Mouse (Mus musculus) forebrain, embryonic 13.5 days (tissue): ENCODE measurements around the gene Hnrnpul1. TPM values are rescaled to one million over a fixed set of nuclear protein-coding genes. Genes with fewer than 3 reads are reported as not detected.
"Not testable (repeated sequence)": the region's sequence is repeated elsewhere in the genome, so short reads cannot be mapped to it uniquely, and the experiment has no call there.

Experiments
- ATAC-seq: fragments of 200-750 bp; cut with Nextera tagmentation; 2 replicates; pipeline ENCODE4 v1.8.0; 2017
- H3K27ac ChIP-seq: fragments of 300-500 bp; sonication (generic); 2 replicates; pipeline ENCODE4 v1.5.1; 2015; ENCODE audit warnings: inconsistent platforms, mild to moderate bottlenecking, moderate library complexity
- H3K27me3 ChIP-seq: fragments of 300-500 bp; sonication (generic); 2 replicates; pipeline ENCODE4 v1.6.1; 2015; ENCODE audit warnings: mild to moderate bottlenecking, inconsistent platforms
- H3K36me3 ChIP-seq: fragments of 300-500 bp; sonication (generic); 2 replicates; pipeline ENCODE4 v1.6.1; 2015; ENCODE audit warnings: mild to moderate bottlenecking, inconsistent platforms; ENCODE audit not compliant: poor library complexity, severe bottlenecking
- H3K4me1 ChIP-seq: fragments of 300-500 bp; sonication (generic); 2 replicates; pipeline ENCODE4 v1.6.1; 2015; ENCODE audit warnings: inconsistent platforms
- H3K4me2 ChIP-seq: fragments of 300-500 bp; sonication (generic); 2 replicates; pipeline ENCODE4 v1.6.1; 2015; ENCODE audit warnings: inconsistent platforms, mild to moderate bottlenecking, moderate library complexity
- H3K4me3 ChIP-seq: fragments of 300-500 bp; sonication (generic); 2 replicates; pipeline ENCODE4 v1.5.1; 2015; ENCODE audit warnings: mild to moderate bottlenecking, inconsistent platforms
- H3K9ac ChIP-seq: fragments of 300-500 bp; sonication (generic); 2 replicates; pipeline ENCODE4 v1.6.1; 2015; ENCODE audit warnings: mild to moderate bottlenecking, inconsistent platforms
- H3K9me3 ChIP-seq: fragments of 300-500 bp; sonication (generic); replicated peaks from 2 replicates; pipeline ENCODE4 v1.6.1; 2016; ENCODE audit warnings: inconsistent platforms
- WGBS: fragments of 180-500 bp; shearing (Covaris S2); methylation state at CpG from one replicate; pipeline ENCODE4 v1.1.7; 2015; 5-methylcytosine and 5-hydroxymethylcytosine counted together
- polyA plus RNA-seq: library from polyadenylated mRNA; unstranded; fragments of >200 nt; fragmentation: Nextera tagmentation; extraction: Ambion mirVana; gene quantifications from 2 replicates; pipeline ENCODE4 v1.2.1, GENCODE M21; 2015

The Hnrnpul1 gene
- polyA plus RNA-seq, 1 experiment from 2014 or later = 65.0 TPM

DNA sequence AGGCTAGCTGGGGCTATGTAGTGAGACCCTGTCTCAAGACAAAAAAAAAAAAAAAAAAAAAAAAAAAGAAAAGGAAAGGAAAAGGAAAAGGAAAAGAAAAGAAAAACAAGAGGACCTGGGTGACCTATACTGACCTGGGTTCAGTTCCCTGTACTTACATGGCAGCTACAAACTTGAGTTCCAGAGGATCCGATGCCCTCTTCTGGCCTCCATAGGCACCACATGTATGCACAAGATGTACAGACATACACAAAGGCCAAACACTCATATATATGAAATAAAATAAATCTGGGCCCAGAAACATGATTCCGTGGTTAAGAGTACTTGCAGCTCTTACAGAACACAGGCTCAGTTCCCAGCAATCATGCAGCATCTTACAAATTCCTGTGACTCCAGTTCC, 17.6 kb downstream of the Hnrnpul1 start:
- H3K36me3 ChIP-seq = peaks cover 99% of the 10 kb centered on the region
- WGBS = 97% methylated on average over 2 of the region's 2 CpGs
- no peak for ATAC-seq

GRCm38 (mm10) chr7:25734991-25735390, 19.6 kb downstream of the Hnrnpul1 start:
- Histone ChIP-seq H3K36me3 (peaks cover 99% of the 10 kb centered on the region), H3K27me3 (no peaks in the 10 kb centered on the region), H3K9me3 (no peaks in the 10 kb centered on the region), H3K4me1 (no peaks in the 10 kb centered on the region), H3K9ac (no peak overlapping the region), H3K4me2 (no peak overlapping the region), H3K27ac (no peak overlapping the region), H3K4me3 (no peak overlapping the region)
- WGBS = 78% methylated on average over 4 of the region's 4 CpGs
- no peak for ATAC-seq

More for the DNA sequence above, 17.6 kb downstream of the Hnrnpul1 start:
- Histone ChIP-seq H3K4me1 (no peaks in the 10 kb centered on the region), H3K4me2 (no peak overlapping the region), H3K9me3 (no peaks in the 10 kb centered on the region), H3K27ac (no peak overlapping the region), H3K27me3 (no peaks in the 10 kb centered on the region), H3K9ac (no peak overlapping the region), H3K4me3 (no peak overlapping the region)

GRCm38 (mm10) chr7:25731294-25732055, 23.1 kb downstream of the Hnrnpul1 start:
- no peak overlapping the region for H3K4me2 ChIP-seq
- 92% methylated on average over 8 of the region's 8 CpGs for WGBS

DNA sequence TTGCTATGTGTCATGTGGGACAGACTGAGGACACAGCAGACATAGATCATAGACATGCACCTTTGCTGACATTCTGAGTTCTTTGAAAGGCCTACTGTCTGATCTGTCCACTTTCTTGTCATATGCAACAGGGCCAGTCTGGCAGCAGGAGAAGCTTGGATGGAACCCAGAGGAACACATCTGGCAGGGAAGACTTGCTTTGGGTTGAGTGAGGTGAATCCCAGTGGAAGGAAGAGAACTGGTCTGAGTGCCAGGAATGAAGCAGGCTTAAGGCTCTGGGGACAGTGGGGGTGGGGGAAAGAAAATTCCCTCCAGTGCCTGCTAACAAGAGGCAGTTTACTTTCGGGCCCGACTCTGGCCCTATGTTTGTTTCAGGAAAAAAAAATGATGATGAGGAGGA, 24.7 kb downstream of the Hnrnpul1 start:
- no peak overlapping the region for H3K27ac ChIP-seq
- H3K27me3 ChIP-seq = no peaks in the 10 kb centered on the region
- no peak overlapping the region for H3K4me2 ChIP-seq
- peaks cover 97% of the 10 kb centered on the region for H3K36me3 ChIP-seq
- H3K9ac ChIP-seq = no peak overlapping the region
- H3K4me1 ChIP-seq = no peaks in the 10 kb centered on the region
- no peak for ATAC-seq
- H3K9me3 ChIP-seq = no peaks in the 10 kb centered on the region
- H3K4me3 ChIP-seq = no peak overlapping the region
- 95% methylated on average over 2 of the region's 2 CpGs for WGBS

More at GRCm38 (mm10) chr7:25731294-25732055, 23.1 kb downstream of the Hnrnpul1 start:
- ATAC-seq = no peak
- no peaks in the 10 kb centered on the region for H3K27me3 ChIP-seq
- no peaks in the 10 kb centered on the region for H3K9me3 ChIP-seq
- H3K27ac ChIP-seq = no peak overlapping the region
- H3K4me3 ChIP-seq = no peak overlapping the region
- H3K9ac ChIP-seq = no peak overlapping the region
- H3K4me1 ChIP-seq = no peaks in the 10 kb centered on the region
- H3K36me3 ChIP-seq = peaks cover 97% of the 10 kb centered on the region

DNA sequence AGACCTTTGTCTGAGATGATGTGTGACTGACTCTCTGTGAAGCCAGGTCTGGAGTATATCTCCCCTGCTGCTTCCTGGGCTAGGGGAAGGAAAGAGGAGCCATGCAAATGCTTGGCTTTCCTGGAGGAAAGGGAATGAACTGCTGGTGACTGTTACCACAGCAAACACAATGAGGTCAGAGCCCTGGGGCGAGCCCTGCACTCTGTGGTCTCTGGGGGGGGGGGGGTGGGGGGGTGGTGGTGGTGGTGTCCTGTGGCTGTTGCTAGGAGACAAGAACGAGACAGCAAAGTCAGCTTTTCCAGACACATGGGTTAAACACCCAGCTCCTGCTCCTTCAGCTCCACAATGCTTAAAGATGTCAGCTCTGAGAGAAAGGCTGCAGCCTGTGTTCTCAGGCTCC, 25.2 kb downstream of the Hnrnpul1 start:
- H3K9me3 ChIP-seq = no peaks in the 10 kb centered on the region
- H3K9ac ChIP-seq = no peak overlapping the region
- H3K4me1 ChIP-seq = no peaks in the 10 kb centered on the region
- 60% methylated on average over 2 of the region's 2 CpGs for WGBS
- no peak overlapping the region for H3K4me2 ChIP-seq
- no peak for ATAC-seq
- H3K27me3 ChIP-seq = no peaks in the 10 kb centered on the region
- no peak overlapping the region for H3K4me3 ChIP-seq
- peaks cover 97% of the 10 kb centered on the region for H3K36me3 ChIP-seq
- H3K27ac ChIP-seq = no peak overlapping the region

DNA sequence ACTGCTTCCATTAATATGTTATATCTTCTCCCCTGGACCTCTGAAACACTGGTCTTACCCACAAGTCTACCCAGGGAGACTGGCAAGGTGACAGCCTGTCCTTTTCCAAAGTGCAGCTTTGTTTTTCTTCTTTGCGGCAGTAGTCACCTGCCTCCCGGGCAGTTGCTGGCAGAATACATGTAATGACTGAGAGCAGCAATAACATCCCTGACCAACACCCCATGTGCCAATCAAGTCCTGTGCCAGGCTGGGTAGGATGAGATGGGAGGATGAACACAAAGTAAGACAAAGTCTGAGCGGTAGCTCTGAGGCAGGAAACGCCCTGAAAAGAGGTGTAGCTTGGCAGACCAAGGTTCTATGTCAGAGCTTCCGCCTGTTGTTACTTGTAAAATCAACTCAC, 26.8 kb downstream of the Hnrnpul1 start:
- Histone ChIP-seq H3K36me3 (peaks cover 98% of the 10 kb centered on the region), H3K9ac (no peak overlapping the region), H3K4me3 (no peak overlapping the region), H3K4me2 (no peak overlapping the region), H3K4me1 (no peaks in the 10 kb centered on the region), H3K27me3 (no peaks in the 10 kb centered on the region), H3K27ac (no peak overlapping the region), H3K9me3 (no peaks in the 10 kb centered on the region)
- WGBS = 96% methylated on average over 5 of the region's 5 CpGs
- no peak for ATAC-seq

DNA sequence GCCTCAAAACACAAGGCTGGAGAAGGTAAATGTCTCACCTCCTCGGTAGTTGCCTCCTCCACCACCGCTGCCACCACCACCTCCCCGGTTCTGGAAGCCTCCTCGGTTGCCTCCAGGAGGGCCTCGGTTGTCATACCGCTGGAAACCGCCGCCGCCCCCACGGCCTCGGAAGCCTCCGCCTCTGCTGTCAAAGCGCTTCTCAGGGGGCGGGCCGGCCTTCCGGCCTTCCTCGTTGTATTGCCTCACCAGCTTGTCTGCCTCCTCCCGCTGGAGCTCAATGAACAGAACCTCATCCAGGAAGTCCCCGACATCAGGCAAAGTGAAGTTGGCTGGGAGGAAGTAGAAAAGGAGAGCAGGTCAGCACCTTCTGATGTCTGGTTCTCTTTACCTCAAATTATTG, 28.7 kb downstream of the Hnrnpul1 start:
- Histone ChIP-seq H3K27me3 (no peaks in the 10 kb centered on the region), H3K4me3 (no peak overlapping the region), H3K4me1 (no peaks in the 10 kb centered on the region), H3K9me3 (no peaks in the 10 kb centered on the region), H3K27ac (no peak overlapping the region), H3K4me2 (no peak overlapping the region), H3K36me3 (peaks cover 95% of the 10 kb centered on the region), H3K9ac (no peak overlapping the region)
- ATAC-seq = no peak
- WGBS = 89% methylated on average over 19 of the region's 19 CpGs

- not testable (repeated sequence) for H3K9me3 ChIP-seq, H3K27ac ChIP-seq, H3K27me3 ChIP-seq, H3K4me3 ChIP-seq, H3K4me2 ChIP-seq, ATAC-seq, H3K9ac ChIP-seq
- H3K4me1 ChIP-seq = peaks cover 16% of the 10 kb centered on the region
- peaks cover 66% of the 10 kb centered on the region for H3K36me3 ChIP-seq
Measured at GRCm38 (mm10) chr7:25721776-25722175, 32.8 kb downstream of the Hnrnpul1 start.

DNA sequence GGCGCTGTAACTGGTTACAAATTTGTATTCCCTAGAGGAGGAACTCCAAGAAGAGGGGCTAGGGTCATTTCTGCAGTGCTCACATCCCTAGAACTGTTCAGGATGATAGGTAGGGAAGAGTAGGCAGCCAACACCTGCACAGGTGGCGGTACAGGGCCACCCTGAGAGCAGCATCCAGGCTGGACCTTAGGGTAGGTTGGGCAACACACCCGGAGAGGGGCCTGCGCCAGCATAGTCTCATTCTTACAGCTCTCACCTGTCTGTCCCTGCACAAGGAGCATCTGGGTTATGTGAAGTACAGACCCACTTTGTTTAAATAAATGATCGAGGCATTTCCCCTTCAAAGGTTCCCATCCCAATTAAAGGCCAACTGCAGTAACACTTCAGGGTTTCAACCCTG, 33.8 kb downstream of the Hnrnpul1 start:
- Histone ChIP-seq H3K9me3 (no peaks in the 10 kb centered on the region), H3K4me2 (no peak overlapping the region), H3K36me3 (peaks cover 60% of the 10 kb centered on the region), H3K4me1 (peaks cover 16% of the 10 kb centered on the region), H3K9ac (no peak overlapping the region), H3K27ac (no peak overlapping the region), H3K4me3 (no peak overlapping the region), H3K27me3 (no peaks in the 10 kb centered on the region)
- WGBS = 91% methylated on average over 5 of the region's 5 CpGs
- ATAC-seq = no peak

- H3K4me2 ChIP-seq = no peak overlapping the region
- ATAC-seq = peak; percentile 39; the same call in 1 of the 2 replicates
- H3K9ac ChIP-seq = no peak overlapping the region
- peaks cover 60% of the 10 kb centered on the region for H3K36me3 ChIP-seq
- no peak overlapping the region for H3K4me3 ChIP-seq
- no peaks in the 10 kb centered on the region for H3K9me3 ChIP-seq
- H3K27ac ChIP-seq = no peak overlapping the region
- H3K4me1 ChIP-seq = peaks cover 16% of the 10 kb centered on the region
- no peaks in the 10 kb centered on the region for H3K27me3 ChIP-seq
- WGBS = 64% methylated on average over 10 of the region's 10 CpGs
Measured at GRCm38 (mm10) chr7:25719761-25720610, 34.6 kb downstream of the Hnrnpul1 start.

DNA sequence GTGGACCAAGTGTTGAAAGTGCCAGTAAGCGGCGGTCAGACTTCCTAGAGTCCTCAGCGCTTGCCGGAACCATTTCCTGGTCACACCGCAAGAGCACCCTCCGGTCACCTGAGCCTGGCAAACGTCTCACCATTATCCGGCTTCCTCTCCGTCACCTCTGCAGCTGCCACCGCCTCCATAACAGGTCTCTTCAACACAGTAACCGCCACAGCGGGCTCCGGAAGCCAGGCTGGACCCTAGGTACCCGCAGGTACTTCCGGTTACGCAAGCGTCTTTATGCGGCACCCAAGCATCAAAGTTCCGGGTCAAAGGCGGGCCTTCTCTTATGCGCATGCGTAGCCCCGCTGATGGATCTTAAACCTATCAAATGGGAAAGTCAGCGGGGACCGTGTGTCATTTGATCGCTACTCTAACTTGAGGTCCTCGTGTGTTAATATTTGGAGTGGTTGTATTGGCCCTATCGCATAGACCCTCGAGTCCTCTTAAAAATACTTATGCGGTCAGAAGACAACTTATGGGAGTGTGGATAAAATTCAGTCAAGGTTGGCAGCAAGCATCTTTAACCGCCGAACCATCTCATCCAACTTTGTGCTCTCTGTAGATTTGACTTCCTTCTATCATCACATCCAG, 35.7 kb downstream of the Hnrnpul1 start, which contains the start of gene Ccdc97:
TSS of gene Ccdc97 (minus strand) at position 301 of the 630 bp plus-strand sequence.
- peak within 1 kb of the TSS; percentile 78 for H3K4me3 ChIP-seq
- WGBS = 4% methylated on average over 32 of the region's 32 CpGs
- H3K36me3 ChIP-seq = peaks cover 60% of the 10 kb centered on the region
- no peaks in the 10 kb centered on the region for H3K27me3 ChIP-seq
- H3K9ac ChIP-seq = peak within 1 kb of the TSS; percentile 77
- no peaks in the 10 kb centered on the region for H3K9me3 ChIP-seq
- H3K4me2 ChIP-seq = peak within 1 kb of the TSS; percentile 94
- peak; percentile 86 for ATAC-seq
- H3K27ac ChIP-seq = peak within 1 kb of the TSS; percentile 75
- peaks cover 16% of the 10 kb centered on the region for H3K4me1 ChIP-seq

DNA sequence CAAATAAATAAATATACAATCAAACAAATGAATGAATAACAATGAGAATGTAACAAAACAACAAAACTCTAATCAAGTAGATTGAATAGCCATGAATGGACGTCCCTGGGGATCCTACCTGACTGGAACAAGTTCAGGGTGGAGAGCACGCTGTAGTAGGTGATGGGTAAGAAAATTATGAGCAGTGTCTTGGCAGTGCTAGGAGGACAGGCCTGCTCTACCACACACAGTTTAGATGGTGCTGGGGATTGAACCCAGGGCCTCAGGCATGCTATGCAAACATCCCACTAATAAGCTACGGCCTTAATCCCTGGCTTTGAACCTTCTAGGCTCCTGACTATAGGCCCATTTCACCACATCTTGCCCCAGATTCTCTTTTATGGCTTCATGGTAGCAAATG, 37.1 kb downstream of the Hnrnpul1 start:
- peaks cover 60% of the 10 kb centered on the region for H3K36me3 ChIP-seq
- peak overlapping the region; percentile 78; the same call in 1 of the 2 replicates for H3K4me3 ChIP-seq
- H3K9ac ChIP-seq = no peak overlapping the region
- H3K27ac ChIP-seq = no peak overlapping the region
- peaks cover 16% of the 10 kb centered on the region for H3K4me1 ChIP-seq
- 83% methylated on average over 3 of the region's 3 CpGs for WGBS
- H3K4me2 ChIP-seq = peak overlapping the region; percentile 94
- H3K9me3 ChIP-seq = no peaks in the 10 kb centered on the region
- H3K27me3 ChIP-seq = no peaks in the 10 kb centered on the region
- no peak for ATAC-seq
